Mouse (Mus musculus) lung, embryonic 14.5 days (tissue): ENCODE data around the gene Emp1. TPM values are rescaled to one million over a fixed set of nuclear protein-coding genes. Genes with fewer than 3 reads are reported as not detected.

Experiments
- ATAC-seq: fragments of 200-750 bp; cut with Nextera tagmentation; 2 replicates; pipeline ENCODE4 v1.8.0; 2017; ENCODE audit warnings: mild to moderate bottlenecking, moderate TSS enrichment, moderate library complexity; ENCODE audit not compliant: insufficient read depth
- DNase-seq: peaks from one replicate; pipeline ENCODE4 v3.0.0-alpha.2; 2015
- H3K27ac ChIP-seq: fragments of 300-500 bp; sonication (generic); 2 replicates; pipeline ENCODE4 v1.5.1; 2014; ENCODE audit warnings: low read depth, mild to moderate bottlenecking, moderate library complexity
- H3K27me3 ChIP-seq: fragments of 300-500 bp; sonication (generic); 2 replicates; pipeline ENCODE4 v1.6.1; 2014; ENCODE audit warnings: low read length, control low read depth; ENCODE audit not compliant: insufficient read depth
- H3K36me3 ChIP-seq: fragments of 300-500 bp; sonication (generic); 2 replicates; pipeline ENCODE4 v1.6.1; 2014; ENCODE audit warnings: control low read depth; ENCODE audit not compliant: insufficient read depth
- H3K4me1 ChIP-seq: fragments of 300-500 bp; sonication (generic); 2 replicates; pipeline ENCODE4 v1.6.1; 2014; ENCODE audit warnings: antibody characterized with exemption, control low read depth; ENCODE audit not compliant: insufficient read depth
- H3K4me2 ChIP-seq: fragments of 300-500 bp; sonication (generic); 2 replicates; pipeline ENCODE4 v1.6.1; 2014; ENCODE audit warnings: mild to moderate bottlenecking
- H3K4me3 ChIP-seq: fragments of 300-500 bp; sonication (generic); 2 replicates; pipeline ENCODE4 v1.5.1; 2014; ENCODE audit warnings: low read depth, low read length
- H3K9ac ChIP-seq: fragments of 300-500 bp; sonication (generic); 2 replicates; pipeline ENCODE4 v1.6.1; 2014
- H3K9me3 ChIP-seq: fragments of 300-500 bp; sonication (generic); 2 replicates; pipeline ENCODE4 v1.6.1; 2016; ENCODE audit warnings: low read depth, low read length, control low read depth
- CTCF ChIP-seq: IDR thresholded peaks from 2 replicates; pipeline ENCODE4 v1.5.1; 2016; ENCODE audit warnings: antibody characterized with exemption, low read depth
- WGBS: fragments of 180-500 bp; shearing (Covaris S2); extraction: QIAGEN DNeasy Blood & Tissue Kit; methylation state at CpG from one replicate; pipeline ENCODE4 v1.1.7; 2014; 5-methylcytosine and 5-hydroxymethylcytosine counted together
- polyA plus RNA-seq: library from polyadenylated mRNA; unstranded; fragments of >200 nt; fragmentation: Nextera tagmentation; extraction: Ambion mirVana; gene quantifications from 2 replicates; pipeline ENCODE4 v1.2.1, GENCODE M21; 2014

Gene Emp1
- polyA plus RNA-seq, 1 experiment from 2014 or later, result 25.1 TPM

GRCm38 (mm10) chr6:135341076-135341378, 21.3 kb upstream of the Emp1 start:
- no peaks in the 10 kb centered on the region for H3K27me3 ChIP-seq
- no peak overlapping the region for H3K4me3 ChIP-seq
- no peak for TF ChIP-seq CTCF
- H3K4me1 ChIP-seq, result 0 out of 2 replicates have a peak, but pooled peaks cover 5% of the 10 kb centered on the region
- no peak overlapping the region for H3K9ac ChIP-seq
- peak overlapping the region; percentile 67; the same call in 1 of the 2 replicates for H3K27ac ChIP-seq
- WGBS, result 35% methylated on average over 4 of the region's 4 CpGs
- H3K36me3 ChIP-seq, result no peaks in the 10 kb centered on the region
- ATAC-seq (peak; percentile 77), DNase-seq (peak; percentile 61)
- no peaks in the 10 kb centered on the region for H3K9me3 ChIP-seq
- H3K4me2 ChIP-seq, result no peak overlapping the region

GRCm38 (mm10) chr6:135351638-135352302, 10.6 kb upstream of the Emp1 start:
- ATAC-seq, result peak; percentile 84
- H3K4me3 ChIP-seq, result no peak overlapping the region
- no peak overlapping the region for H3K4me2 ChIP-seq
- 44% methylated on average over 8 of the region's 8 CpGs for WGBS
- no peaks in the 10 kb centered on the region for H3K36me3 ChIP-seq
- no peaks in the 10 kb centered on the region for H3K9me3 ChIP-seq
- DNase-seq, result peak; percentile 82
- no peaks in the 10 kb centered on the region for H3K27me3 ChIP-seq
- TF ChIP-seq CTCF, result no peak
- H3K4me1 ChIP-seq, result 0 out of 2 replicates have a peak, but pooled peaks cover 6% of the 10 kb centered on the region
- peak overlapping the region; percentile 60; the same call in 1 of the 2 replicates for H3K27ac ChIP-seq
- no peak overlapping the region for H3K9ac ChIP-seq

GRCm38 (mm10) chr6:135352537-135352936, 9.8 kb upstream of the Emp1 start:
- WGBS, result 61% methylated on average over 4 of the region's 4 CpGs
- Histone ChIP-seq H3K36me3 (no peaks in the 10 kb centered on the region), H3K4me3 (no peak overlapping the region), H3K4me2 (no peak overlapping the region), H3K27ac (no peak overlapping the region), H3K9ac (no peak overlapping the region), H3K4me1 (0 out of 2 replicates have a peak, but pooled peaks cover 6% of the 10 kb centered on the region), H3K9me3 (no peaks in the 10 kb centered on the region), H3K27me3 (no peaks in the 10 kb centered on the region)
- ATAC-seq, result no peak
- no peak for TF ChIP-seq CTCF
- DNase-seq, result no peak

- Histone ChIP-seq H3K4me1 (peaks cover 11% of the 10 kb centered on the region; the same call in 1 of the 2 replicates), H3K9ac (no peak overlapping the region), H3K9me3 (no peaks in the 10 kb centered on the region), H3K27ac (no peak overlapping the region), H3K4me3 (no peak overlapping the region), H3K4me2 (no peak overlapping the region), H3K36me3 (no peaks in the 10 kb centered on the region), H3K27me3 (no peaks in the 10 kb centered on the region)
- TF ChIP-seq CTCF, result no peak
- ATAC-seq, result no peak
- 86% methylated on average over 4 of the region's 4 CpGs for WGBS
- DNase-seq, result no peak
Observed at GRCm38 (mm10) chr6:135354953-135355352, 7.4 kb upstream of the Emp1 start.

- no peak overlapping the region for H3K4me2 ChIP-seq
- DNase-seq (peak; percentile 15), ATAC-seq (no peak)
- peak overlapping the region; percentile 37; the same call in 1 of the 2 replicates for H3K27ac ChIP-seq
- no peaks in the 10 kb centered on the region for H3K36me3 ChIP-seq
- no peaks in the 10 kb centered on the region for H3K27me3 ChIP-seq
- TF ChIP-seq CTCF, result no peak
- H3K4me1 ChIP-seq, result peaks cover 32% of the 10 kb centered on the region
- 33% methylated on average over 4 of the region's 4 CpGs for WGBS
- H3K9ac ChIP-seq, result no peak overlapping the region
- no peak overlapping the region for H3K4me3 ChIP-seq
- H3K9me3 ChIP-seq, result no peaks in the 10 kb centered on the region
Observed at GRCm38 (mm10) chr6:135360331-135360730, 2.0 kb upstream of the Emp1 start.

- TF ChIP-seq CTCF, result no peak
- 49% methylated on average over 3 of the region's 3 CpGs for WGBS
- DNase-seq (no peak), ATAC-seq (no peak)
- H3K36me3 ChIP-seq, result peaks cover 6% of the 10 kb centered on the region; the same call in 1 of the 2 replicates
- no peaks in the 10 kb centered on the region for H3K9me3 ChIP-seq
- peaks cover 40% of the 10 kb centered on the region for H3K4me1 ChIP-seq
- peak overlapping the region; percentile 58 for H3K4me2 ChIP-seq
- peak overlapping the region; percentile 52; the same call in 1 of the 2 replicates for H3K9ac ChIP-seq
- H3K27me3 ChIP-seq, result no peaks in the 10 kb centered on the region
- peak overlapping the region; percentile 86 for H3K27ac ChIP-seq
- no peak overlapping the region for H3K4me3 ChIP-seq
Observed at GRCm38 (mm10) chr6:135362098-135362458, 267 bp upstream of the Emp1 start.

- H3K4me3 ChIP-seq, result peak overlapping the region; percentile 37
- peak overlapping the region; percentile 58 for H3K4me2 ChIP-seq
- no peak for TF ChIP-seq CTCF
- H3K9me3 ChIP-seq, result no peaks in the 10 kb centered on the region
- H3K27ac ChIP-seq, result peak overlapping the region; percentile 86
- H3K27me3 ChIP-seq, result no peaks in the 10 kb centered on the region
- peaks cover 48% of the 10 kb centered on the region for H3K4me1 ChIP-seq
- ATAC-seq, result no peak
- 28% methylated on average over 10 of the region's 10 CpGs for WGBS
- H3K9ac ChIP-seq, result peak overlapping the region; percentile 52
- peaks cover 8% of the 10 kb centered on the region; the same call in 1 of the 2 replicates for H3K36me3 ChIP-seq
- peak; percentile 53 for DNase-seq
Observed at GRCm38 (mm10) chr6:135363344-135364040, 1.1 kb downstream of the Emp1 start.
